ENCODE assay signal across 8 mouse cellular contexts in the genomic region with DNA sequence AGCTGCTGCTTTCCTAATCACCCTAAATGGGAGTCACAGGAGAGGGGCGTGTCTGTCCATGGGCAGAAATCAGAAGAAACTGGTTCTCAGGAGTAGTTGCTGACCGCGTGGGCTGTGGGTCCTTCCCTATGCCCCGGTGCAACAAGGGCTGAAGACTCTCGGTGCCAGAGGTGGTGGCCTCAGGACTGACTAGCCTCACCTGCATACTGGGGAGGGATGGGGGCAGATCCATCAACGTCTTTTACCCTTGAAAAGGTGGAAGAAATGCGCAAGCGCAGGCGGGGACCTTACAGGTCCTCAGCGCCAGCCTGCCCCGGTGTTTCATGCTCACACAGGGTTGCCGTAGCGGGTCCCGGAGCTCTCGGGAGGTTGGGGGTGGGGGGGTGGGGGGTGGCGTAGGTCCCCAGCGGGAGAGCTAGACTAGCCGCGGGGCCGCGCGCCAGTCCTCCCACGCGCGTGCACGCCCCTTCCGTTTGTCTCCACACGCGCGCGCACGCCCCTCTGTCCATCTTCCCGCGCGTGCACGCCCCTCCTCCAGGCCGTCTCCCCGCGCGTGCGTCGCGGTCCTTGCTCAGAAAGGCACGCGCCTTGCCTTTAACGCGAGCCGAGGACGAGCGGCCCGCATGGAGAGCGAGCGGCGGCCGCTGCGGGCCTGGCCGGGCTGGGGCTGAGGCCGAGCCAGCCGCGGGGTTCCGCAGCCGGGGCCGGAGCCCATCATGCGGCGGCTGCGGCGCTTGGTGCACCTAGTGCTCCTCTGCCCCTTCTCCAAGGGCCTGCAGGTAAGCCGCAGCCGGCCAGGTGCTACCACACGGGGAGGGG. TPM values are rescaled to one million over a fixed set of nuclear protein-coding genes. Genes with fewer than 3 reads are reported as not detected.
DNase-seq lines count a peak whose midpoint lies in the region; ATAC-seq and TF ChIP-seq lines count a peak whose summit lies in the region.

TSS of gene Fam69b (plus strand) at position 537 of the 819 bp plus-strand sequence.

- peak within 1 kb of the TSS; percentile 78 for H3K4me3 ChIP-seq in hindbrain, embryonic 10.5 days
- peak within 1 kb of the TSS; percentile 77 for H3K4me3 ChIP-seq in lung, adult 2 months (replicated peaks; ENCODE audit: extremely low read depth, low read depth, low read length)
- H3K4me3 ChIP-seq in olfactory bulb, adult 2 months (ENCODE audit: insufficient read depth, low read depth, low read length) = peak within 1 kb of the TSS; percentile 82

- TF ChIP-seq CTCF in Patski (IDR thresholded peaks at IDR 0.05) = no peak
- no peak for TF ChIP-seq CTCF in lung, adult 2 months (IDR thresholded peaks at IDR 0.05; ENCODE audit: insufficient read depth, low read length)
- TF ChIP-seq CTCF in olfactory bulb, adult 2 months (IDR thresholded peaks at IDR 0.05; ENCODE audit: insufficient read depth, low read depth, low read length) = no peak

- in situ Hi-C loops in Patski (cut with MboI; ENCODE audit: low pct_unique_long_range_greater_than_20kb) = loop anchor here (25.0 kb wide), 1 partner anchor 784 kb away; no protein-coding TSS in a partner anchor

- CTCF ChIA-PET in Patski (lab: Charles Lee) = no interaction called here

- under 1% methylated on average over 70 of the region's 70 CpGs for WGBS in hindbrain, embryonic 10.5 days
- under 1% methylated on average over 70 of the region's 70 CpGs for WGBS in lung, adult 2 months
- under 1% methylated on average over 69 of the region's 70 CpGs for WGBS in olfactory bulb, adult 2 months

- no peaks in the 10 kb centered on the region for H3K9me3 ChIP-seq in hindbrain, embryonic 10.5 days

- POLR2A ChIA-PET in Patski (lab: Charles Lee) = interaction anchor here (0.7 to 1.8 kb wide), 2 partner anchors 24 to 36 kb away, joined by 3 to 4 read pairs; partner anchors contain the start of gene Agpat2

- peak within 1 kb of the TSS; percentile 94 for H3K27ac ChIP-seq in hindbrain, embryonic 10.5 days
- peak within 1 kb of the TSS; percentile 70 for H3K27ac ChIP-seq in olfactory bulb, adult 2 months (ENCODE audit: insufficient read depth, low read depth, low read length)

- H3K36me3 ChIP-seq in hindbrain, embryonic 10.5 days = peaks cover 5% of the 10 kb centered on the region; the same call in 1 of the 2 replicates

- H3K27me3 ChIP-seq in Patski = no peaks in the 10 kb centered on the region
- H3K27me3 ChIP-seq in hindbrain, embryonic 10.5 days (ENCODE audit: insufficient read depth, poor library complexity, severe bottlenecking) = peaks cover 14% of the 10 kb centered on the region

- no peak for TF ChIP-seq POLR2A in lung, adult 2 months (IDR thresholded peaks at IDR 0.05; ENCODE audit: borderline replicate concordance, extremely low read depth, low read depth, low read length)
- 0 out of 2 replicates have a peak, but pooled peaks have one; percentile 54 for TF ChIP-seq POLR2A in olfactory bulb, adult 2 months (IDR thresholded peaks at IDR 0.05; ENCODE audit: insufficient read depth, low read depth, low read length)

- H3K4me1 ChIP-seq in hindbrain, embryonic 10.5 days (replicated peaks) = peaks cover 43% of the 10 kb centered on the region
- H3K4me1 ChIP-seq in lung, adult 2 months (ENCODE audit: control insufficient read depth, insufficient read depth, low read length) = peaks cover 4% of the 10 kb centered on the region; the same call in 1 of the 2 replicates
- peaks cover 36% of the 10 kb centered on the region for H3K4me1 ChIP-seq in olfactory bulb, adult 2 months (ENCODE audit: control insufficient read depth, insufficient read depth, low read length)

- DNase-seq in Patski (ENCODE audit: low read depth, low spot score) = no peak
- peak; percentile 91 for DNase-seq in cerebellum, adult 9-10 months
- DNase-seq in frontal cortex, postnatal 10 days (ENCODE audit: low spot score in 2 of 2) = peak; percentile 82 to 85
- peak; percentile 76 for DNase-seq in hindbrain, embryonic 10.5 days (ENCODE audit: low spot score)
- DNase-seq in layer of hippocampus, adult 9-10 months (ENCODE audit: low spot score) = peak; percentile 66
- DNase-seq in lung, adult 2 months = peak; percentile 57
- peak; percentile 89 for DNase-seq in thymus, postnatal 4 days

- peak; percentile 45 for ATAC-seq in Patski

RNA-seq across cellular contexts. Expression of gene Fam69b, which starts in this region (rescaled TPM):
- polyA plus RNA-seq in Patski (2021) = 57.3 TPM
- 32.8 and 48.5 TPM in 2 replicates for polyA plus RNA-seq in hindbrain, embryonic 10.5 days (2016; fragmentation: Nextera tagmentation; extraction: Ambion mirVana)
- 13.1 and 15.1 TPM in 2 replicates for polyA plus RNA-seq in lung, adult 2 months (2012; rRNA removed)
- polyA plus RNA-seq in olfactory bulb, adult 2 months (2012; ENCODE audit: insufficient read depth, insufficient read length, low replicate concordance, missing spikeins) = not detected in 2 replicates

Comparison
In these comparisons a context has a peak if more than half of its experiments do, and no peak if none do; other contexts are left out.
1. RNA of gene Fam69b (polyA plus RNA-seq): 57.3 TPM in Patski (single experiment), 32.8 to 48.5 TPM in hindbrain, embryonic 10.5 days and 13.1 to 15.1 TPM in lung, adult 2 months; not detected in olfactory bulb, adult 2 months; every median in the first group is over 10 times any median in the second.
2. Peak in every context shown above with its lines, with median percentiles within 50 percentile points of each other: H3K4me3 ChIP-seq.